Mouse (Mus musculus) MEL-GATA-1-ER (cell line): ENCODE data around the gene Med28.

ENCODE experiments used
- DNase-seq: peaks from one replicate; pipeline ENCODE4 v3.0.0-alpha.2; 2012; ENCODE audit warnings: low read depth; ENCODE audit errors: extremely low read depth

The Med28 gene

DNA sequence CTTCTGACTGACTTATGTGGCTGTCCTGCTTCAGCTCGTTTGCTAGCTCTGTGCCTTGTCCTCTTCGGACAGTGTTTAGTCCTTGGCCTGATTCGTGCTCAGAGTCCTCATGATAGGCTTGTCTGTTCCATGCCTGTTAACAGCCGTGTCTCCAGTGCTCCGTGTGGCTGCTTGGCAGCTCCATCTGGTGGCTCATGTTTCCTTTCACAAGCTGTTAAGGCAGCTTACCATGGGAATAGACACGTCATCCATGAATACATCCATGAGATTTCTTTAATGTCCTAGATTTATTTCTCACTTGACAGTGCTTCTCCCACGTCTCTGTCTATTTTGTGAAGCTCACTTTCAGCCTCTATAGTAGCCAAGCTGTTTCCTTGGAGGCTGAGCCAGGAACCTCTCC, 10.0 kb upstream of the Med28 start:
- DNase-seq, result no peak

DNA sequence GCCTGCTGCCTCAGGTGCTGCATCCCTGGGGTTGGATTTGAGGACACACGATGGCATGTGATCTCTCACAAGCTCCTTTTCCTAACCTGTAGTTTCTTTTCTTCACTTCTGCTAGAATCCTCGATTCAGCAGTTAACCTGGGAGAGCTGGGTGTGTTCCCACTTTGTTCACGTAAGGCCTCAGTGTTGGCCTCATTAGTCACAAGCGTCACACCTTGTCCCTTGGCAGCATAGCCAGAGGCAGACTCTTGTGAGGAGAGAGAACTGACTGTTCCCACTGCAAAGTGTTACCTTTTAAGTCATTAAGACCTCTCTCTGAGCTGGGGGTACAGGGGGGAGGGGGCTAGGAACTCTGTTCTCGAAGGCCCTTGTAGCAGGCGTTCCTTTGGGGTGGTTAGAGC, 7.1 kb upstream of the Med28 start:
- DNase-seq, result no peak

DNA sequence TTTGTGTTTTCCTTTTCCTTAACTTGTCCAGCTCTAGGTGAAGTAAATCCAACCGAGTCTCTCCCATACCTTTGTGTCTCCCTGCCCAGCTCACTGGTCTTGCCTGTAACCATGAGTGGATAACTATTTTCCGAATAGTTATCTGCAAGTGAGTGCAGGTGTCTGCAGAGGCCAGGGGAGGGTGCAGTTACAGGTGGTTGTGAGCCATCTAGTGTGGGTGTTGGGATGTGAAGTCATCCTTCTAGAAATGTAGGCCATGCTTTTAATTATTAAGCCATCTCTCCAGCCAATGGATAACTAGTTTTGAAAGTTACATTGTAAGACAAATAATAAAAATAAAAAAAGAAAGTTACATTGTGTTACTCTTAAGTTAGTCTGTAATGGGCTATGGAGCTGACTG, 6.5 kb upstream of the Med28 start:
- DNase-seq, result no peak

- DNase-seq, result no peak
Measured at GRCm38 (mm10) chr5:45514599-45514998, 5.4 kb upstream of the Med28 start.

DNA sequence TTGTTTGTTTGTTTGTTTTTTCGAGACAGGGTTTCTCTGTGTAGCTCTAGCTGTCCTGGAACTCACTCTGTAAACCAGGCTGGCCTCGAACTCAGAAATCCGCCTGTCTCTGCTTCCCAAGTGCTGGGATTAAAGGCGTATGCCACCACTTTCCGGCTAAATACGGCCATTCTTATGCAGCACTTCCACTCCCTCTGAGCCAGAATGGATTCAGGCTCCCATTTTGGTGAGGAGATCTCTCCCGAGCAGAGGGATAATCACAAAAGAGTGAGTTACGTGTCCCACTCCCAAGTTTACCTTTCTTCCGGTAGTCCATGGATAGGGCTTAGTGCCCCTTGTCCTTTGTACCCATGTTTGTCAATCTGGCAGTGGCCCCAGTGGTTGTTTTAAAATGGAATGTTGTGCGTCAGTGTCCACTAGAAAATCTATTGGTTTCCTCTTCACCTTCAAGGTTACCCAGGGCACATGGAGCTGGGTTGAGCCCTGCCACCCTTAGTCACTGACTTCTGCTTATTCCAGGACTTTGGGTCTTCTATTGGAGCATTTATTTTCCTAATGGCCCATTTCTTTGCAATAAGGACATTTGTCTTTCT, 4.8 kb upstream of the Med28 start:
- no peak for DNase-seq

- DNase-seq, result no peak
Measured at GRCm38 (mm10) chr5:45520809-45521110, 731 bp downstream of the Med28 start.

DNA sequence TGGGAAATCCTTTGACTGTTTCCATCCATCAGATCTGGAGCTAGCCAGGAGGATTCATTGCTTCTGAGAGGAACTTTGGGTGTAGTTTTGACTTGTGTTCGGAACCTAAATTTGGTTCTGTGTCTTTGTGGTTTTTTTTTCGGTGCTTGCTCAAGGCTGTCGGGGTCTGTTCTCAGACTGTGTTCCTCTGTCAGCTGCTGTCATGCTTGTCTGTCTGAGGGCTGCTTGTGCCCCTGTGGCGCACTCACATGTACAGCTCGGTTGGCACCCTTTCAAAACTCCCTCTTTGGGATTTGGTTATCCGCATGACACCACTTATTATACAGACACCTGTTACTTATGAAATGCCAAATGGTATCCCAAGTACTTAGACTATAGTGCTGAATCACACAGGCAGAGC, 1.6 kb downstream of the Med28 start:
- DNase-seq, result no peak

DNA sequence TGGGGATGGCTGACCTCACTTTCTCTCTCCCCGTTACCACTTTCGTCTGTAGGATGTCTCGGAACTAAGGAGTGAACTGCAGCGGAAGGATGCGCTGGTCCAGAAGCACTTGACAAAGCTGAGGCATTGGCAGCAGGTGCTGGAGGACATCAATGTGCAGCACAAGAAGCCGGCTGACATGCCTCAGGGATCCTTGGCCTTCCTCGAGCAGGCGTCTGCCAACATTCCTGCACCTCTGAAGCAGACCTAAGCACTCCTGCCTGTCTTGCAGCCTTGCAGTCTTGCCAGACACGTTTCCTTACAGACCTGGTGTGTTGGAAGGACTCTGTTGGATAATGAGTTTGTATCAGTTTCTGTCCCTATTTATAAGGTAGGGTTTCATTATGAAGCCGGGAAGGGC, 5.1 kb downstream of the Med28 start:
- no peak for DNase-seq

DNA sequence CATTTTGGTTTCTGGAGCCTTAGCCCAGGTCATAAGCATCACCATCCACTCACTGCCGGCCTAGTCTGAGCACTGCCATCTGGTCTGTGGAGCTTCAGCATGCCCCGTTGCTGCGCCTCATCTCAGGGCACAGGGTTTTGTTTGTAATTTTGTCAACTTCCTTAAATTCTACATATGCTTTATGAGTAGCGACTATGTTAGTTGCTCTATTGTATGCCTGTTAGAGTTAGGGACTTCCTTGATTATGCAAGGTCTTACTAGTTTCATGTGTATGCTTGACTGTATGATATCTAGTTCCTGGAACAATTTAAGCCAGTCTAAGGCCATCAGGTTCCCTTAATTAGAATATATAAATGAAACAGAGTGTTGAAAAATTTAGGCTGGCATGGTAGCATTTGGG, 6.3 kb downstream of the Med28 start:
- no peak for DNase-seq

DNA sequence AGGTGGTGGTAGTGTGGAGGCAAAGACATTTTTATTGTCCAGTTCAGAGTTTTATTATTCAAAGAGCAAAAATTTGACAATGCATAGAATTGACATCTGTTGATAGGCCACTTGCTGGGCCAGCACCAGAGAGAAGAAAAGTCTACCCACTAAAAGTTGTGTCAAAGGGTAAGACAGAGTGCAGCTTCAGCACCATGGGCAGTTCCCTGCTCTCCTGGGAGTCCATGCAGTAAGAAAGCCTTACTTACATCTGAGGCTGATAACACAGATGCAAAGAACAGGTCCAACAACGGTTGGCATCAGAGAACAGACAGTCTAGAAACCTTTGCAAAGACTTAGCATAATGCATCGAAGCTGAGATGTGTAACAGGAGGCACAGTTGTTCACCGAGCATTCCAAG, 9.7 kb downstream of the Med28 start:
- DNase-seq, result peak; percentile 63

- DNase-seq, result peak; percentile 30
Measured at GRCm38 (mm10) chr5:45534319-45535098, 14.5 kb downstream of the Med28 start.

GRCm38 (mm10) chr5:45535177-45535576, 15.1 kb downstream of the Med28 start:
- no peak for DNase-seq

GRCm38 (mm10) chr5:45539502-45539901, 19.5 kb downstream of the Med28 start:
- DNase-seq, result no peak

DNA sequence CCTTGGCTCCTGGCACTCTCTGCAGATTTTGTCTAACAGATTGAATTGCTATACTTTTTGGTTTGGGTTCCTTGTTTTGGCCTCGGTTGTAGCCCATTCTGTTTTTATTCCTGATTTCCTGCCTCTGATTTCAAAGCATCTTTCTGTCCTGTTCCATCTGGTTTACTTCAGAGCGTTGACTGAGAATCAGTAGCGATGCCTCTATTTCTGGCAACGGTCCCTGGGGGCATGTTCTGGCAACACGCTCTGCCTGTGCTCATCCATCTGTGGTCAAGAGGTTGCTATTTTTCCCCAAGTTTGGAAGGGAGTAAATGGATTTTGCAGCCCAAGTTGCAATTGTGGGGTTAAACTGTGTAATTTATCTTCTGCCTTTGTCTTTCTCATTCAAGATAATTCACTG, 23.3 kb downstream of the Med28 start:
- no peak for DNase-seq

- DNase-seq, result no peak
Measured at GRCm38 (mm10) chr5:45549586-45549985, 29.6 kb downstream of the Med28 start.

DNA sequence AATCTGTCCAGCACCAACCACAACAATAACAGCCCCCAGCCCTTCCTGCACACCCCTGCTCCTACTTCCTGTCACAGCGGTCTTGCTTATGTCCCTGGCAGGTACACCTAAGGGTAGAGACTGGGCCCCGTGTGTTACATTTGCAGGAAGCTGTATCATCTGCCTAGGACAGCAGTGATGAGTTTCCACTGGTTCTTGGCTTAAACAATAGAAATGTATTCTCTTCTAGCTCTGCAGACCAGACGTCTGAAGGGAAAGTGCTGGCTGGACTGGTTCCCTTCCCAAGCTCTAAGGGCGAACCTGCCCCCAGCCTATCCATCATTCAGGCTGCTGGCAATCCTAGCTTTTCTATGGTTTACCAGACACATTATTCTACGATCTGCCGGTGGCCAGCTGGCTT, 44.0 kb downstream of the Med28 start:
- DNase-seq, result no peak

- no peak for DNase-seq
Measured at GRCm38 (mm10) chr5:45565829-45566228, 45.8 kb downstream of the Med28 start.

DNA sequence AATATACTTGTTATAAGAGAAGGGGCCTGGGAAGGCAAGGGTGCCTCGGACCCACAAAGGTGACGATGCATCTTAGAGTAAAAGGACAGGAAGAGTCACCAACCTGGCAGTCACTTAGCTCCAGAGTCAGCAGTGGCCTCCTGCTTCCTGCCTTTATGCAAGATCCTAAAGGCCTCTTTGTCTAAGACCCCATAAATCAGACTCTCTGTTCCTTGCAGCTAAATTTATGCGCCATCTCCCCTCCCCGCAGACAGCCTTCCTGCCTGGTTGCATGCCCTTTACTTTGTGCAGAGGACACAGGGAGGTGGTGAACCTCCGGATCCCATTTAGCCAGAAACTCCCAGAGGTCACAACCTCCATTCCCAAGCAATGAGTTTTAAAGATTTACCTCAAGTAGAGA, 52.8 kb downstream of the Med28 start:
- DNase-seq, result no peak

DNA sequence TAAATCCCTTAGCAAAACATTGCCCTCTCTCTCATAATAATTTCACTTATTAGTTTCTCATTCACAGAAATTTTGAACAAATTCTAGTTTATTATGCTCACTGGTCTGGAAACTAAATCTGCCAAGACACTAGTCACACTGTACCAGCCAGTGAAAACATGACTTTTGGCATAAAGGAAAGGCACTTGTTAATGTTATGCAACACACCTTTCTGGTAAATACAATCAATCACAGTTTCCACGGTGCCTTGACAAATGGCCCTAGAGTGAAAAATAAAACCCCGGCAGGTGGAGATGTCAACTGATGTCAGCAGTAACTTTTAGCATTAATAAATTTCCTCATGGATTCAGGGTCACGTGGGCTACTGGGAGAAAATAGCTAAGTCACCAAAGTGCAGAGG, 56.7 kb downstream of the Med28 start:
- no peak for DNase-seq

- DNase-seq, result no peak
Measured at GRCm38 (mm10) chr5:45577376-45577775, 57.3 kb downstream of the Med28 start.
